Mouse (Mus musculus) right cerebral cortex, adult 18-20 months (tissue): ENCODE results near the gene Mmrn2.
"Not testable (repeated sequence)": the region's sequence is repeated elsewhere in the genome, so short reads cannot be mapped to it uniquely, and the experiment has no call there.

Experiments used
- DNase-seq: peaks from one replicate; pipeline ENCODE4 v3.0.0; 2022; ENCODE audit warnings: mixed read lengths

Gene Mmrn2

GRCm38 (mm10) chr14:34362726-34363445 is 12.4 kb upstream of the Mmrn2 start:
- peak; percentile 69 for DNase-seq

- peak; percentile 59 for DNase-seq
Measured at GRCm38 (mm10) chr14:34363490-34364253, 11.6 kb upstream of the Mmrn2 start.

GRCm38 (mm10) chr14:34364254-34365146 is 10.8 kb upstream of the Mmrn2 start:
- not testable (repeated sequence) for DNase-seq

- no peak for DNase-seq
Measured at GRCm38 (mm10) chr14:34365147-34365507, 10.1 kb upstream of the Mmrn2 start.

- no peak for DNase-seq
Measured at GRCm38 (mm10) chr14:34370203-34370602, 5.1 kb upstream of the Mmrn2 start.

GRCm38 (mm10) chr14:34370921-34371320 is 4.3 kb upstream of the Mmrn2 start:
- no peak for DNase-seq

GRCm38 (mm10) chr14:34371763-34372162 is 3.5 kb upstream of the Mmrn2 start:
- no peak for DNase-seq

- DNase-seq: peak; percentile 44
Measured at GRCm38 (mm10) chr14:34372646-34373045, 2.6 kb upstream of the Mmrn2 start.

- DNase-seq: no peak
Measured at GRCm38 (mm10) chr14:34373581-34373980, 1.7 kb upstream of the Mmrn2 start.

- no peak for DNase-seq
Measured at GRCm38 (mm10) chr14:34374577-34374976, 688 bp upstream of the Mmrn2 start, which contains the start of gene Sncg. Gene Sncg, minus strand, starts transcription at chr14:34374789.

GRCm38 (mm10) chr14:34375941-34376340 is 676 bp downstream of the Mmrn2 start:
- no peak for DNase-seq

GRCm38 (mm10) chr14:34377121-34377520 is 1.9 kb downstream of the Mmrn2 start:
- no peak for DNase-seq

- no peak for DNase-seq
Measured at GRCm38 (mm10) chr14:34378560-34379331, 3.5 kb downstream of the Mmrn2 start.

- no peak for DNase-seq
Measured at GRCm38 (mm10) chr14:34382921-34383704, 7.8 kb downstream of the Mmrn2 start.

- DNase-seq: no peak
Measured at GRCm38 (mm10) chr14:34393295-34393694, 18.0 kb downstream of the Mmrn2 start.

GRCm38 (mm10) chr14:34397871-34398270 is 22.6 kb downstream of the Mmrn2 start:
- DNase-seq: no peak

- DNase-seq: no peak
Measured at GRCm38 (mm10) chr14:34398901-34399300, 23.6 kb downstream of the Mmrn2 start.

GRCm38 (mm10) chr14:34399301-34399700 is 24.0 kb downstream of the Mmrn2 start:
- DNase-seq: no peak

- no peak for DNase-seq
Measured at GRCm38 (mm10) chr14:34400021-34400420, 24.8 kb downstream of the Mmrn2 start.

- peak; percentile 53 for DNase-seq
Measured at GRCm38 (mm10) chr14:34401135-34401534, 25.9 kb downstream of the Mmrn2 start.

GRCm38 (mm10) chr14:34402871-34403270 is 27.6 kb downstream of the Mmrn2 start:
- no peak for DNase-seq

GRCm38 (mm10) chr14:34403424-34403823 is 28.2 kb downstream of the Mmrn2 start:
- DNase-seq: no peak
